Mouse (Mus musculus) embryonic facial prominence, embryonic 11.5 days (tissue): ENCODE results near the gene Igll1. TPM values are rescaled to one million over a fixed set of nuclear protein-coding genes. Genes with fewer than 3 reads are reported as not detected.
A peak's percentile ranks its signal among the peaks of the same experiment; 100 is the strongest.

Source experiments
- ATAC-seq: fragments of 200-750 bp; cut with Nextera tagmentation; replicated peaks from 2 replicates; pipeline ENCODE4 v1.8.0; 2017; ENCODE audit warnings: low read depth; ENCODE audit not compliant: insufficient number of reproducible peaks, low FRiP score, low TSS enrichment
- DNase-seq: peaks from one replicate; pipeline ENCODE4 v3.0.0-alpha.2; 2015; ENCODE audit warnings: low spot score
- H3K27ac ChIP-seq: fragments of 300-500 bp; sonication (generic); replicated peaks from 2 replicates; pipeline ENCODE4 v1.5.1; 2014; ENCODE audit warnings: mild to moderate bottlenecking, low read depth, low read length, control low read depth
- H3K27me3 ChIP-seq: fragments of 300-500 bp; sonication (generic); 2 replicates; pipeline ENCODE4 v1.6.1; 2014; ENCODE audit warnings: mild to moderate bottlenecking, low read length, moderate library complexity, mixed read lengths; ENCODE audit not compliant: control insufficient read depth, insufficient read depth
- H3K36me3 ChIP-seq: fragments of 300-500 bp; sonication (generic); replicated peaks from 2 replicates; pipeline ENCODE4 v1.6.1; 2014; ENCODE audit warnings: low read depth, mild to moderate bottlenecking, low read length, moderate library complexity, mixed read lengths; ENCODE audit not compliant: control insufficient read depth, insufficient read depth
- H3K4me1 ChIP-seq: fragments of 300-500 bp; sonication (generic); 2 replicates; pipeline ENCODE4 v1.6.1; 2014; ENCODE audit warnings: low read length, mixed read lengths; ENCODE audit not compliant: control insufficient read depth, insufficient read depth
- H3K4me2 ChIP-seq: fragments of 300-500 bp; sonication (generic); 2 replicates; pipeline ENCODE4 v1.6.1; 2014; ENCODE audit warnings: low read depth, mild to moderate bottlenecking, control low read depth, low read length, moderate library complexity
- H3K4me3 ChIP-seq: fragments of 300-500 bp; sonication (generic); 2 replicates; pipeline ENCODE4 v1.5.1; 2014; ENCODE audit warnings: low read depth, low read length, control low read depth
- H3K9ac ChIP-seq: fragments of 300-500 bp; sonication (generic); replicated peaks from 2 replicates; pipeline ENCODE4 v1.6.1; 2014; ENCODE audit warnings: mild to moderate bottlenecking, control low read depth, low read length
- H3K9me3 ChIP-seq: fragments of 300-500 bp; sonication (generic); replicated peaks from 2 replicates; pipeline ENCODE4 v1.6.1; 2016; ENCODE audit warnings: mild to moderate bottlenecking, low read length, inconsistent platforms, mixed read lengths; ENCODE audit not compliant: control insufficient read depth
- WGBS: fragments of 180-500 bp; shearing (Covaris S2); extraction: QIAGEN DNeasy Blood & Tissue Kit; methylation state at CpG from one replicate; pipeline ENCODE4 v1.1.7; 2014; 5-methylcytosine and 5-hydroxymethylcytosine counted together
- polyA plus RNA-seq: library from polyadenylated mRNA; unstranded; fragments of >200 nt; fragmentation: Nextera tagmentation; extraction: Ambion mirVana; gene quantifications from 2 replicates; pipeline ENCODE4 v1.2.1, GENCODE M21; 2014

Igll1 gene
- polyA plus RNA-seq, 1 experiment from 2014 or later: not detected

DNA sequence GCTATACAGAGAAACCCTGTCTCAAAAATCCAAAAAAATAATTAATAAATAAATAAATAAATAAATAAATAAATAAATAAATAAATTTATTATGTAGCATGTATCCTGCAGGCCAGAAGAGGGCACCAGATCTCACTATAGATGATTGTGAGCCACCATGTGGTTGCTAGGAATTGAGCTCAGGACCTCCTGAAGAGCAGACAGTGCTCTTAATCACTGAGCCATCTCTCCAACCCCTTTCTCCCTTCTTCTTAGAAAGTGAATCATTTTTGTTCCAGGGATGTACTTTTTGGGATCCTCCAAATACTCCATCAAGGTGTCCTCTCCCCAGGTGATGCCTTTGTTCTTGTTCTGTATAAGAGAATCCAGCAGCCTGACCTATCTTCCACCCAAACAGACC is 14.6 kb downstream of the Igll1 start:
- no peaks in the 10 kb centered on the region for H3K36me3 ChIP-seq
- H3K4me1 ChIP-seq: no peaks in the 10 kb centered on the region
- H3K9me3 ChIP-seq: no peaks in the 10 kb centered on the region
- H3K4me2 ChIP-seq: no peak overlapping the region
- no peak overlapping the region for H3K9ac ChIP-seq
- no peaks in the 10 kb centered on the region for H3K27me3 ChIP-seq
- H3K27ac ChIP-seq: no peak overlapping the region
- no peak overlapping the region for H3K4me3 ChIP-seq
- DNase-seq (no peak), ATAC-seq (no peak)

GRCm38 (mm10) chr16:16829671-16830070 is 34.1 kb downstream of the Igll1 start:
- Histone ChIP-seq H3K27ac (no peak overlapping the region), H3K4me3 (no peak overlapping the region), H3K4me1 (no peaks in the 10 kb centered on the region), H3K9me3 (no peaks in the 10 kb centered on the region), H3K9ac (no peak overlapping the region), H3K27me3 (no peaks in the 10 kb centered on the region), H3K4me2 (no peak overlapping the region), H3K36me3 (no peaks in the 10 kb centered on the region)
- WGBS: 82% methylated on average over 3 of the region's 3 CpGs
- DNase-seq: no peak
- ATAC-seq: no peak; the same call in 1 of the 2 replicates

GRCm38 (mm10) chr16:16828757-16829615 is 34.8 kb downstream of the Igll1 start, which contains the start of gene Spag6l:
Spag6l (minus strand) TSS chr16:16829456.
- WGBS: 5% methylated on average over 33 of the region's 33 CpGs
- H3K9me3 ChIP-seq: no peaks in the 10 kb centered on the region
- peak within 1 kb of the TSS; percentile 36 for H3K4me3 ChIP-seq
- H3K4me2 ChIP-seq: peak within 1 kb of the TSS; percentile 79
- DNase-seq: peak; percentile 79
- peak within 1 kb of the TSS; percentile 5; the same call in 1 of the 2 replicates for H3K9ac ChIP-seq
- H3K4me1 ChIP-seq: no peaks in the 10 kb centered on the region
- H3K36me3 ChIP-seq: no peaks in the 10 kb centered on the region
- ATAC-seq: peak; percentile 93
- H3K27me3 ChIP-seq: no peaks in the 10 kb centered on the region
- no peak within 1 kb of the TSS for H3K27ac ChIP-seq

DNA sequence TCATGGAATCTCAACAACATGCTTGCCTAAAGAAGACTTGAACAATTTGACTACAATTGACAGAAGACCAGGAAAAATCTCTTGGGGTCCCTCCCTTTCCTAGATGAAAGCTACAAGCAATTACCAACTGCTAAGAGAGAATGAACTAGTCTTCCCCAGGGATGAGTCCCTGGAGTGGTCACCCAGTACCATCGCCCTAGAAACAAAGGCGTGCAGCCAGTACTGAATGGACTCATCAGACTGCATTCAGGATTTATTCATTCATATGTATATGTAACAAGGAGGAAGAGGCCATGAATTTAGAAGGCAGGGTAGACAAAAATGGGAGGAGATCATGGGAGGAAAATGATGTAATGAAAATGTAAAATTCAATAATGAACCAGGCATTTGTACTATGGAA is 37.6 kb downstream of the Igll1 start:
- no peak overlapping the region for H3K27ac ChIP-seq
- no peak overlapping the region for H3K9ac ChIP-seq
- H3K4me3 ChIP-seq: no peak overlapping the region
- H3K4me2 ChIP-seq: no peak overlapping the region
- 93% methylated on average over 2 of the region's 2 CpGs for WGBS
- no peaks in the 10 kb centered on the region for H3K36me3 ChIP-seq
- no peak for DNase-seq
- no peaks in the 10 kb centered on the region for H3K27me3 ChIP-seq
- H3K4me1 ChIP-seq: no peaks in the 10 kb centered on the region
- no peak for ATAC-seq
- H3K9me3 ChIP-seq: no peaks in the 10 kb centered on the region

DNA sequence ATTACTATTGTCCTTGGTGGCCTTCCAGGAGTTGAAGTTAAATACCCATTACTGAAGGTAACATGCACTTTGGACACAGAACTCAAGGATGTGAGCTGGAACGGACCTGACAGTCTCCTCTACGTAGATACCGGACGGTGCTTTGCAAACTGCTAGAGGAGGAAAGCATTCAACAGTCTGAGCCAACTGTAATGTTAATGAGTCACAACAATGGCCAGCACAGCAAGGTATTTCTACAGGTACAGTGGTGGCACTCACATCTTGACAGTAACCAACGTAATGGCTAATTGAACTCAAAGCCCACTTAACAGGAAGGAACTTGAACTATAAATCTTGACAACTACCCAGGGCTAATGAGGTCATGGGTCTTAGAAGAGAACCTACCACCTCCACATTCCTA is 38.3 kb downstream of the Igll1 start:
- Histone ChIP-seq H3K4me3 (no peak overlapping the region), H3K27me3 (no peaks in the 10 kb centered on the region), H3K9ac (no peak overlapping the region), H3K4me1 (no peaks in the 10 kb centered on the region), H3K4me2 (no peak overlapping the region), H3K9me3 (no peaks in the 10 kb centered on the region), H3K36me3 (no peaks in the 10 kb centered on the region), H3K27ac (no peak overlapping the region)
- ATAC-seq (no peak), DNase-seq (no peak)
- WGBS: 36% methylated on average over 5 of the region's 5 CpGs

Other genes with a start within 250 kb of the Igll1 start
- gene Olfr19, start 187.6 kb downstream of the Igll1 start, polyA plus RNA-seq: not detected in 2 replicates
- 0.17 and 0.54 TPM in 2 replicates for gene Spag6l, start 34.5 kb downstream of the Igll1 start, polyA plus RNA-seq
- gene Top3b, start 6.8 kb upstream of the Igll1 start, polyA plus RNA-seq: 56.8 and 64.1 TPM in 2 replicates
- 1.8 and 2.1 TPM in 2 replicates for gene Vpreb1, start 6.9 kb upstream of the Igll1 start, polyA plus RNA-seq
- 15.6 and 18.2 TPM in 2 replicates for gene Ppm1f, start 32.5 kb upstream of the Igll1 start, polyA plus RNA-seq
- gene Mapk1, start 119.4 kb upstream of the Igll1 start, polyA plus RNA-seq: 182 and 185 TPM in 2 replicates
- 97.1 and 108 TPM in 2 replicates for gene Ypel1, start 205.7 kb upstream of the Igll1 start, polyA plus RNA-seq
- 129 and 142 TPM in 2 replicates for gene Ppil2, start 247.3 kb upstream of the Igll1 start, polyA plus RNA-seq